Mouse (Mus musculus) layer of hippocampus, postnatal 25 days (tissue): ENCODE measurements at regions not wholly inside any gene's neighbourhood (a gene's known extent, or its start where the extent isn't known, plus 50 kb on each side); places are given as distances from the start of the nearest gene placed in this dataset.

Experiments
- DNase-seq, 2 experiments: peaks; one replicate each; pipeline ENCODE4 v3.0.0; 2022; ENCODE audit warnings: mixed read lengths in 2 of 2, low spot score in 1 of 2; ENCODE audit errors: extremely low spot score in 1 of 2

GRCm38 (mm10) chr7:124455659-124456058 is 473.0 kb downstream of the Hs3st4 start:
- DNase-seq = no peak

DNA sequence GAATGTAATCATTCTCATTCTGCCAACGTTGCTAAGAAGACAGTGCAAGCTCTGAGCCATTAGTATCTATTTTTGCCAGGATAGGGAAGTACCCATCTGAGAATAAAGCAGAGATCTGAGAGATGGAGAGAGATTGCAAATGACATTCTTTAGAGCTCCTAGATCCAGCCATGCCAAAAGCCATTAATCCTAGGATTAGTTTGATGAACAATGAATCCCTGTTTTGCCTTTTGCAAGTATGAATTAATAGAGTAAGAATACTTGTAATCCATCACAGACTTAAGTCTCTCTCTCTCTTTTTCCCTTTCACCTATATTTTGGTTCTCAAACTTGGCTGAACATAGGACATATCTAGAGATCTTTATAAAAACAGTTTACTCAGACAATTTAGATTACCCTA is 504.7 kb downstream of the Hs3st4 start:
- DNase-seq = no peak

- DNase-seq = no peak
These were observed 508.6 kb downstream of the Hs3st4 start for GRCm38 (mm10) chr7:124491109-124491793.

- DNase-seq = no peak
These were observed 509.3 kb downstream of the Hs3st4 start for GRCm38 (mm10) chr7:124491851-124492390.

- DNase-seq = no peak
These were observed 518.0 kb downstream of the Hs3st4 start for GRCm38 (mm10) chr7:124500636-124501035.

DNA sequence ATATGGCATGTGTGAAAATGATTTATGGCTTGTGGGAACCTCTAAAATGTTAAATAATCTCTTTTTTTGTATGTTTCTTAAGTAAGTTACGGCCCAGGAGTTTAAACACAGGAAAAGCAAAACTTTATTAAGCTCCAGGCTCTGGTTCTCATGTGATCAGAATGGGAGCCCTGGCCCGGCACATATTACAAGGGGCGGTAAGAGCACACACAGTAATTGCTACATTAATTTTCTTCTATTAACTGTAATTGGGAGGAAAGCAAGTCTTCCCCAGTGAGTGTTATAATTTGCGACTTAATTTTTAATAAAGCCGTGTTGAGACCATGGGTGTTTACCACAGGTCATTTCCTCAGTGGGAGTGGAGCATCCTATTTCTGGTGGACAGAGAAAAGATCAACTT is 520.1 kb downstream of the Hs3st4 start:
- DNase-seq = no peak

DNA sequence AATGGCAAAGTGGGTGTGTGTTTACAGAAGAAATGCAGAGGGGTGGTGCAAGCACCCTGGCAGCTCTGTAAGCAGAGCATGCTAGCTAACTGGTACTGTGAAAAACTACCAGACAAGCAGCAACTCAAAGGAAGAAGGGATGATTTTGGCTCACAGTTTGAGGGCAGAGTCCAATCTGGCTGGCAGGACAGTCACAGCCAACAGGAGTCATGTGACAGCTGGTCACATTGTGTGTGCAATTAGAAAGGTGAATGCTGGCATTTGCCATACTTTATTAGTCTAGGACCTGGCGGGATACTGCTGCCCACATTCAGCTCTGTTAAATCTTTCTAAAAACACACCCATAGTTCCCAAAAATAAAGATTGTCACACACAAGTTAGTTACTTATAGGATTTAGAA is 566.4 kb downstream of the Hs3st4 start:
- no peak for DNase-seq

GRCm38 (mm10) chr7:124557213-124557612 is 574.5 kb downstream of the Hs3st4 start:
- DNase-seq = no peak

DNA sequence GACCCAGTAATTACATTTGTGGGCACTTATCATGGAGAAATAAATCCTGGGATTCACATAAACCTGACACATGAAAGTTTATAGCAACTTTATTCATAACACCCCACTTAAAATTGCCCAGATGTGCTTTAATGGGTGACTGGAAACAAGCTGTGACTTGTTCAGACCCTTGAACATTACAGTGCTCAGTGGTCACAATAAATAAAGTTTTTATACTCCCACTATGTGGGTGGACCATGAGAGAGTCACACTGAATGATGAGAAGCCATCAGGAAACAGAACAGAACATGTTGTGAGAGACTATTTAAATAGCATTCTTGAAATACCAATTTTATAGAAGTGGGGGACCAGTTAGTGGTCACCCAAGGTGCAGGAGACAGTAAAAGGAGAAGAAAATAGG is 588.1 kb downstream of the Hs3st4 start:
- DNase-seq = no peak

DNA sequence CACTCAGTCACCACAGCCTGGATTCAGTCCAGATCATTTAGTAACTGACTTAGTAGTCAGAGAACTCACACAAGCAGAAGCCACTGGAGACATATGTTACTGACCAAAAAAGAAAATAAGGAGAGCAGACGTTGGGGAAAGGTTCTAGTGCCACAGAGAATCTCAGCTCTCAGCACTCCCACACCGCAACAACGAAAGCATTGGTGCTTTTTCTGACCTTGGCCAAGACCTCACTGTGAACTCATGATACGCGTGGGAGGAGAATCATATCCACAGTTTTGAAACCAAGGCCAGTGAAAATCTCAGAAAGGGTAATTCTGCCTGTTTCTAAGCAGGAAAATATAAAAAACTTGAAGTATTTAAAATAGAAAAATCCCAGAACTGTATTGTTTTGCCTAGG is 591.0 kb downstream of the Hs3st4 start:
- no peak for DNase-seq

- no peak for DNase-seq
These were observed 598.7 kb downstream of the Hs3st4 start for GRCm38 (mm10) chr7:124581342-124581741.

- DNase-seq = no peak
These were observed 602.6 kb downstream of the Hs3st4 start for GRCm38 (mm10) chr7:124585296-124585695.

DNA sequence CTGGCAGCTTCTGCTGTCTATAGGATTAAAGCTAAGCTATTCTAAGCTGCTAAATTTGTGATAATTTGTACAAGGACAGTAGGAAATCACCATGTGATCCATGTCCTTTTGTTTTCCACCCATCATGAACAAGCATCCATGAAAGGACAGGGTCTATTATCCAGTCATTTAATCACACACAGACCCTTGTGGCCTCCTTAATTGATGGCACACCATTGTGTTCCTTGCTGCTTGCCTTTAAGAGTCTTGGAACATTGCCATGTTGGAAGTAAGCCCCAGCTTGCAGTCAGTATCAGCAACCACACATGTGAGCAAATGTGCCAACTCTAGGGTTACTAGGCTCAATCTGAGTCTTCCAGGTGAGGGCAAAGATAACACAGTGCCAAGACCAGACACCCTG is 608.7 kb downstream of the Hs3st4 start:
- no peak for DNase-seq

DNA sequence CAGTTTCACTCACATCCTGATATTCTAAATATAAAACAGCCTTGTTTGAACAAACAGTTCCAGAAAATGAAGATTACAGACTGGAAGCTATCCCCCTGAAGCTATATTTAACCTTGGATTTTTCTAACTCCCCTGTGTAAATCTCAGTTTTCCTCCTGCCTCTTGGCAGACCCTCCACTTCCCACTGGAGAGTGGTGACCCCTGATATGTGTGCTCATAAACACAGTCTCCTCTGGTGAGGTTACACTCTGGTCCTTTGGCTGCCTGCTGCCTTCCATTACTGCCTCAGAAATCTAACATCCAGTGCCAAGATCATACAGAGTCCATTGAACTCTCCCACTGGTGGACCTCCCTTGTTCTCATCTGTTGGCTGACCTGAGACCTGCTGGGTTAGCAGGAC is 610.8 kb downstream of the Hs3st4 start:
- DNase-seq = no peak

DNA sequence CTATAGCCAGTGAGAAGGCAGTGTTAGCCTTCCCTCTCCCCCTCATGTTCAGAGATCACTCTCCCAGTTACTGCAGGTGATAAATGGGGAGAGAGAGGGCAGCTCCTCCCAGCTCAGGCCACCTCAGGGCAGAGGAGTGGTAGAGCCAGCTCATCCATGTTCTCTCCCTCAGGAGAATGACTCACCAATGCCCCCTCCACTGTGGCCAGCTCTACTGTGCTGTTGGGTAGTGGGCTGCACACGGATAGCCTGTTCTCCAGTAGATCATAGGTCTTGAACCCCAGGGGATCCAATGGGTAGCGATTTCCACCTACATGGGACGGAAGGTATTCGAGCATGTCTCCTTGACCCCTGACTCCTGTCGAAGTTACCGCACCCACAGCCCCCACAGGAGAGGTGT is 618.1 kb downstream of the Hs3st4 start:
- no peak for DNase-seq

DNA sequence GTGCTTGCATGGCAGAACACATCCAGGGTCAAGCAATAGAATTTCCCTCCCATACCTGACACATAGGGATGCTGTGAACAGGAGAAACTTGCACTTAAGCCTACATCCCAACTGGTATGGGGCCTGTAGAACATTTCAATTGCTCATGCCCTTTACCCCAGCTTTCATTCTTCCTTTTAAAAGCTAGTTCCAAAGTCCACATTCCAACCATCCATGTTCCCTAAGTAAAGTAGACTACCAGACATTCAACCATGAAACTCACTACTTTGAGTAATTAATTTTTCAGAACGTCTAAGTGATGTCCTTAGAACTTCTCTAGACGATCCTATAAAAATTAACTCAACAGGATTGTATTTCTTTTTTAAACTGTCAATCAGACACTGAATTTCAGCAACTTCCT is 621.9 kb downstream of the Hs3st4 start:
- no peak for DNase-seq

GRCm38 (mm10) chr7:124605978-124606377 is 623.3 kb downstream of the Hs3st4 start:
- DNase-seq = no peak

GRCm38 (mm10) chr7:124607061-124607460 is 624.4 kb downstream of the Hs3st4 start:
- DNase-seq = no peak

DNA sequence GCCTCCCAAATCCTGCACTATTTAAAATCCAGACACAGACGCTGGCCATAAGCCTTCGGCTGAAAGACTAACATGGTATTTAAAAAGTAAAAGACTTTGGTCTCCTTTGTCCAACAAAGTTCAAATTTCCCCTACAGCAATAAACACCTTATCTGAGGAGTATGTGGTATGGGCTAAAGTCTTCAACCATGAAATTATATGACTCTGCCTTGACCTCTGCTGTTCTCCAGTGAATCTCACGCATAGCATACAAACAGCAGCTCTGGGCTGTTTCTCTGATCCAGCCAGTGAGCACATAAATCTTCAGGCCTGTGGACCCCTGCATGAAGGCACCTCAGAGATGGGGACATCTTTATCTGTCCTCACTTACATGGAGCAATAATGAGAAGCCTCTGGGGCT is 627.8 kb downstream of the Hs3st4 start:
- DNase-seq = no peak

DNA sequence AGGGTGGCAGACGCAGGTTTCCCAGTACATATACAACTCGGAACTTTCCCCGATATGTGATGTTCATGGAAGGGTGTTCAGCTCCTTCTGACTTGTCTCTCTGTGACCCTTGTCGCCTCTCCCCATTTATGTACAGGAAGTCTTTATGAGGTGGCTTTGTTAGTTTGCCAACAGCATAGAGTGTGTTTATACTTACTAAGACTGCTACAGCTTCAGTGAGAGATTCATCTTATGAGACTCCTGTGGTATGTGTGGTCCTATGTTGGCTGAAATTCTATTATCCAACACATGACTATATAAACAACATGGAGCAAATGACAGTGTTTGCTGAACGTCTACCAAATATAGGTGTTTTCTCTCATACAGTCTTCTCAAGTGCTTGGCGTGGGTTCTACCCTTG is 664.5 kb downstream of the Hs3st4 start:
- no peak for DNase-seq

GRCm38 (mm10) chr7:124667180-124667968 is 684.7 kb downstream of the Hs3st4 start:
- DNase-seq = no peak

DNA sequence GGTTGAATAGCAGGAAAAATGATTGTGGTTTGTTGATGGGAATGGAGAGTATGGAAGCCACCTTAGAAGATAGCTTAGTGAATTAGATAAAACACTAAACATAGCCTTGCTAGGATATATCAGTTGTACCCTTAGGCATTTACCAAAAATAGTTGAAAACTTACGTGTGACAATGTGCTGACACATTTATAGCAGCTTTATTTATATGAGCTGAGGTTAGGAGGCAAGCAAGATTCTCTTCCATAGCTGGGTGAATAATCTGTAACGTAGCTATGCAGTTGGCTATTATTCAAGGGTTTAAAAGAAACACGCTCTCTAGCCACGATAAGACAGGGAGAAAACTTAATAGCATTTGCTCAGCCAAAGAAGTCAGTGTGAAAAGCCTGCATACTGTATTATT is 685.4 kb downstream of the Hs3st4 start:
- DNase-seq = no peak
